Mouse (Mus musculus): ENCODE measurements around the gene Phyhd1. TPM values are rescaled to one million over a fixed set of nuclear protein-coding genes. Genes with fewer than 3 reads are reported as not detected.

Gene Phyhd1
- polyA plus RNA-seq, 1 experiment from 2014 or later: 13.3 TPM

DNA sequence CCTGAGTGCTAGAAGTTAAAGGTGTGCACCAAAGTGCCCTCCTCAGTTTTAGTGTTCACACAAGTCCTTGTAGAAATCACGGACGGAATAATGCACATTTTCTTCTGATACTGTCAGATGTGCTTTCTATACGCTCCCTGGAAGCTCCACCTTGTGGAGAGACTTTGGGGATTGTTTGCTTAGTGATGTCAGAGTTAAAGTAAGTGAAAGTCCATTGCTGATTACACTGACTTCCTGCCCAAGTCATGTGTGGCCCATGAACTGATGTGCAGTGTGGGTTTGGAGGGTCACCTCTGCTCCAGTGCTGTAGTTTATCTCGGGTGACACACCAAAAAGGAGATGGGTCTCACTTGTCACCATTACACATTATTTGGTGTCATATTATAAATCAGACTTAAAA, 53.3 kb downstream of the Phyhd1 start:
- no peak overlapping the region for H3K4me3 ChIP-seq (replicated peaks; ENCODE audit: low read length)
- H3K9ac ChIP-seq (ENCODE audit: low read length): no peak overlapping the region
- no peak overlapping the region for H3K4me2 ChIP-seq (ENCODE audit: low read depth, low read length)
- no peaks in the 10 kb centered on the region for H3K4me1 ChIP-seq (ENCODE audit: control insufficient read depth, insufficient read depth, low read length)
- no peaks in the 10 kb centered on the region for H3K9me3 ChIP-seq (replicated peaks; ENCODE audit: control insufficient read depth, low read length)
- no peaks in the 10 kb centered on the region for H3K27me3 ChIP-seq (ENCODE audit: control insufficient read depth, insufficient read depth, low read length)
- ATAC-seq (ENCODE audit: insufficient read depth, low FRiP score): peak; percentile 64; the same call in 1 of the 2 replicates
- WGBS: 72% methylated on average over 4 of the region's 4 CpGs
- peaks cover 26% of the 10 kb centered on the region for H3K36me3 ChIP-seq (ENCODE audit: control insufficient read depth, insufficient read depth, low read length)
- H3K27ac ChIP-seq (ENCODE audit: low read length): no peak overlapping the region

DNA sequence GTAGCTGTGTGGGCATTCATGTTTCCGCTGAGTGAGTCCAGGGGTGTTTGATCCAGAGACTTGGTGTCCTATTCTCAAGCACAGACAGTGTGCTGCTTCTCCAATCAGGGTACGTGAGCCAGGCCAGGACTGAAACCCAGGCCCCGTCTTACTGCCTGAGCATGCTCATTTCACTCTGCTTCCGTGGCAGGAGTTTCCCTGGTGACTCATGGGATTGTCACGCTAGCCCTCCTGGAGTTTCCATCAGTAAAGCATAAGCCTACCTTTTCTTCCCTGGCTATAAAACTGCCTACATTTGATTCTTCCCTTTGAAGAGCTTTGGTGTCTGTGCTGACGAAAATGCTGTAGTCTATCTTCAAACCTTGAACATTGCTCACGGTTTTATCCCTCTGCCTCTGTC, 57.1 kb downstream of the Phyhd1 start:
- Histone ChIP-seq H3K9me3 (replicated peaks; ENCODE audit: control insufficient read depth, low read length) (no peaks in the 10 kb centered on the region), H3K27me3 (ENCODE audit: control insufficient read depth, insufficient read depth, low read length) (no peaks in the 10 kb centered on the region)

GRCm38 (mm10) chr2:30325296-30325695, 59.3 kb downstream of the Phyhd1 start:
- WGBS: 93% methylated on average over 5 of the region's 5 CpGs
- Histone ChIP-seq H3K36me3 (ENCODE audit: control insufficient read depth, insufficient read depth, low read length) (peaks cover 22% of the 10 kb centered on the region), H3K27me3 (ENCODE audit: control insufficient read depth, insufficient read depth, low read length) (no peaks in the 10 kb centered on the region), H3K4me2 (ENCODE audit: low read depth, low read length) (no peak overlapping the region), H3K9me3 (replicated peaks; ENCODE audit: control insufficient read depth, low read length) (no peaks in the 10 kb centered on the region), H3K4me1 (ENCODE audit: control insufficient read depth, insufficient read depth, low read length) (no peaks in the 10 kb centered on the region), H3K27ac (ENCODE audit: low read length) (no peak overlapping the region), H3K4me3 (replicated peaks; ENCODE audit: low read length) (no peak overlapping the region), H3K9ac (ENCODE audit: low read length) (no peak overlapping the region)
- no peak for ATAC-seq (ENCODE audit: insufficient read depth, low FRiP score)

More for the DNA sequence above, 57.1 kb downstream of the Phyhd1 start:
- Histone ChIP-seq H3K27ac (ENCODE audit: low read length) (no peak overlapping the region), H3K9ac (ENCODE audit: low read length) (no peak overlapping the region), H3K4me2 (ENCODE audit: low read depth, low read length) (no peak overlapping the region), H3K36me3 (ENCODE audit: control insufficient read depth, insufficient read depth, low read length) (peaks cover 19% of the 10 kb centered on the region), H3K4me1 (ENCODE audit: control insufficient read depth, insufficient read depth, low read length) (no peaks in the 10 kb centered on the region), H3K4me3 (replicated peaks; ENCODE audit: low read length) (no peak overlapping the region)
- 92% methylated on average over 7 of the region's 7 CpGs for WGBS
- ATAC-seq (ENCODE audit: insufficient read depth, low FRiP score): no peak

- Histone ChIP-seq H3K4me2 (ENCODE audit: low read depth, low read length) (no peak overlapping the region), H3K9ac (ENCODE audit: low read length) (no peak overlapping the region), H3K27me3 (ENCODE audit: control insufficient read depth, insufficient read depth, low read length) (no peaks in the 10 kb centered on the region), H3K4me1 (ENCODE audit: control insufficient read depth, insufficient read depth, low read length) (no peaks in the 10 kb centered on the region), H3K4me3 (replicated peaks; ENCODE audit: low read length) (no peak overlapping the region), H3K36me3 (ENCODE audit: control insufficient read depth, insufficient read depth, low read length) (peaks cover 27% of the 10 kb centered on the region), H3K27ac (ENCODE audit: low read length) (no peak overlapping the region), H3K9me3 (replicated peaks; ENCODE audit: control insufficient read depth, low read length) (no peaks in the 10 kb centered on the region)
- no peak for ATAC-seq (ENCODE audit: insufficient read depth, low FRiP score)
- WGBS: 91% methylated on average over 7 of the region's 7 CpGs
Measured at GRCm38 (mm10) chr2:30327276-30327675, 61.3 kb downstream of the Phyhd1 start.

GRCm38 (mm10) chr2:30328791-30329190, 62.8 kb downstream of the Phyhd1 start:
- Histone ChIP-seq H3K9me3 (replicated peaks; ENCODE audit: control insufficient read depth, low read length) (no peaks in the 10 kb centered on the region), H3K27ac (ENCODE audit: low read length) (no peak overlapping the region), H3K4me2 (ENCODE audit: low read depth, low read length) (no peak overlapping the region), H3K27me3 (ENCODE audit: control insufficient read depth, insufficient read depth, low read length) (no peaks in the 10 kb centered on the region), H3K4me1 (ENCODE audit: control insufficient read depth, insufficient read depth, low read length) (no peaks in the 10 kb centered on the region), H3K9ac (ENCODE audit: low read length) (no peak overlapping the region), H3K4me3 (replicated peaks; ENCODE audit: low read length) (no peak overlapping the region), H3K36me3 (ENCODE audit: control insufficient read depth, insufficient read depth, low read length) (peaks cover 32% of the 10 kb centered on the region)
- 83% methylated on average over 3 of the region's 3 CpGs for WGBS
- ATAC-seq (ENCODE audit: insufficient read depth, low FRiP score): no peak

Other genes starting within 250 kb of the Phyhd1 start
- 23.2 and 26.1 TPM in 2 replicates for gene Wdr34, start 217.3 kb upstream of the Phyhd1 start, polyA plus RNA-seq (2015; fragmentation: Nextera tagmentation; extraction: Ambion mirVana)
- 324 and 336 TPM in 2 replicates for gene Set, start 208.8 kb upstream of the Phyhd1 start, polyA plus RNA-seq (2015; fragmentation: Nextera tagmentation; extraction: Ambion mirVana)
- 8.9 and 9.6 TPM in 2 replicates for gene Pkn3, start 188.5 kb upstream of the Phyhd1 start, polyA plus RNA-seq (2015; fragmentation: Nextera tagmentation; extraction: Ambion mirVana)
- gene Zdhhc12, start 172.6 kb upstream of the Phyhd1 start, polyA plus RNA-seq (2015; fragmentation: Nextera tagmentation; extraction: Ambion mirVana): 37.4 and 41.4 TPM in 2 replicates
- gene Zer1, start 141.6 kb upstream of the Phyhd1 start, polyA plus RNA-seq (2015; fragmentation: Nextera tagmentation; extraction: Ambion mirVana): 5.1 and 5.4 TPM in 2 replicates
- gene Tbc1d13, start 132.5 kb upstream of the Phyhd1 start, polyA plus RNA-seq (2015; fragmentation: Nextera tagmentation; extraction: Ambion mirVana): 5.2 and 5.4 TPM in 2 replicates
- 17.5 and 19.0 TPM in 2 replicates for gene Endog, start 94.7 kb upstream of the Phyhd1 start, polyA plus RNA-seq (2015; fragmentation: Nextera tagmentation; extraction: Ambion mirVana)
- 62.7 and 65.6 TPM in 2 replicates for gene Spout1, start 87.7 kb upstream of the Phyhd1 start, polyA plus RNA-seq (2015; fragmentation: Nextera tagmentation; extraction: Ambion mirVana)
- gene Kyat1, start 60.4 kb upstream of the Phyhd1 start, polyA plus RNA-seq (2015; fragmentation: Nextera tagmentation; extraction: Ambion mirVana): 25.8 and 39.2 TPM in 2 replicates
- 34.0 and 40.1 TPM in 2 replicates for gene Lrrc8a, start 28.5 kb upstream of the Phyhd1 start, polyA plus RNA-seq (2015; fragmentation: Nextera tagmentation; extraction: Ambion mirVana)
- 0.24 and 0.30 TPM in 2 replicates for gene Gm28035, start 25.6 kb upstream of the Phyhd1 start, polyA plus RNA-seq (2015; fragmentation: Nextera tagmentation; extraction: Ambion mirVana)
- not detected in 2 replicates for gene Gm28038, start 14.8 kb downstream of the Phyhd1 start, polyA plus RNA-seq (2015; fragmentation: Nextera tagmentation; extraction: Ambion mirVana)
- gene Dolk, start 20.1 kb downstream of the Phyhd1 start, polyA plus RNA-seq (2015; fragmentation: Nextera tagmentation; extraction: Ambion mirVana): 32.4 and 34.0 TPM in 2 replicates
- gene Nup188, start 20.2 kb downstream of the Phyhd1 start, polyA plus RNA-seq (2015; fragmentation: Nextera tagmentation; extraction: Ambion mirVana): 26.0 and 30.5 TPM in 2 replicates
- 107 and 118 TPM in 2 replicates for gene Sh3glb2, start 93.1 kb downstream of the Phyhd1 start, polyA plus RNA-seq (2015; fragmentation: Nextera tagmentation; extraction: Ambion mirVana)
- gene Miga2, start 98.0 kb downstream of the Phyhd1 start, polyA plus RNA-seq (2015; fragmentation: Nextera tagmentation; extraction: Ambion mirVana): 26.2 and 26.3 TPM in 2 replicates
- 39.0 and 45.8 TPM in 2 replicates for gene Dolpp1, start 126.1 kb downstream of the Phyhd1 start, polyA plus RNA-seq (2015; fragmentation: Nextera tagmentation; extraction: Ambion mirVana)
- 27.7 and 29.0 TPM in 2 replicates for gene Crat, start 149.6 kb downstream of the Phyhd1 start, polyA plus RNA-seq (2015; fragmentation: Nextera tagmentation; extraction: Ambion mirVana)
- gene Ptpa, start 149.8 kb downstream of the Phyhd1 start, polyA plus RNA-seq (2015; fragmentation: Nextera tagmentation; extraction: Ambion mirVana): 138 and 146 TPM in 2 replicates
- 0.56 and 0.83 TPM in 2 replicates for gene Ier5l, start 208.0 kb downstream of the Phyhd1 start, polyA plus RNA-seq (2015; fragmentation: Nextera tagmentation; extraction: Ambion mirVana)